Mouse (Mus musculus) adrenal gland, adult (tissue): ENCODE results near the gene Tbl2.
A peak's percentile ranks its signal among the peaks of the same experiment; 100 is the strongest.

Experiments
- DNase-seq, 2 experiments: peaks; one replicate each; pipeline ENCODE4 v3.0.0; 2022 to 2023; ENCODE audit warnings: low spot score in 1 of 2; ENCODE audit not compliant: inconsistent age in 2 of 2

Tbl2 gene

GRCm38 (mm10) chr5:135149053-135149819, at the start of gene Tbl2:
TSS of gene Tbl2 (plus strand) at chr5:135149657.
- peak; percentile 100 for DNase-seq

GRCm38 (mm10) chr5:135100981-135101380, 48.5 kb upstream of the Tbl2 start:
- DNase-seq: no peak

- DNase-seq: peak in 1 of 2 experiments; percentile 62
Measured at GRCm38 (mm10) chr5:135103999-135104660, 45.3 kb upstream of the Tbl2 start.

GRCm38 (mm10) chr5:135106758-135107256, 42.6 kb upstream of the Tbl2 start:
- DNase-seq: peak; percentile 89 to 96

DNA sequence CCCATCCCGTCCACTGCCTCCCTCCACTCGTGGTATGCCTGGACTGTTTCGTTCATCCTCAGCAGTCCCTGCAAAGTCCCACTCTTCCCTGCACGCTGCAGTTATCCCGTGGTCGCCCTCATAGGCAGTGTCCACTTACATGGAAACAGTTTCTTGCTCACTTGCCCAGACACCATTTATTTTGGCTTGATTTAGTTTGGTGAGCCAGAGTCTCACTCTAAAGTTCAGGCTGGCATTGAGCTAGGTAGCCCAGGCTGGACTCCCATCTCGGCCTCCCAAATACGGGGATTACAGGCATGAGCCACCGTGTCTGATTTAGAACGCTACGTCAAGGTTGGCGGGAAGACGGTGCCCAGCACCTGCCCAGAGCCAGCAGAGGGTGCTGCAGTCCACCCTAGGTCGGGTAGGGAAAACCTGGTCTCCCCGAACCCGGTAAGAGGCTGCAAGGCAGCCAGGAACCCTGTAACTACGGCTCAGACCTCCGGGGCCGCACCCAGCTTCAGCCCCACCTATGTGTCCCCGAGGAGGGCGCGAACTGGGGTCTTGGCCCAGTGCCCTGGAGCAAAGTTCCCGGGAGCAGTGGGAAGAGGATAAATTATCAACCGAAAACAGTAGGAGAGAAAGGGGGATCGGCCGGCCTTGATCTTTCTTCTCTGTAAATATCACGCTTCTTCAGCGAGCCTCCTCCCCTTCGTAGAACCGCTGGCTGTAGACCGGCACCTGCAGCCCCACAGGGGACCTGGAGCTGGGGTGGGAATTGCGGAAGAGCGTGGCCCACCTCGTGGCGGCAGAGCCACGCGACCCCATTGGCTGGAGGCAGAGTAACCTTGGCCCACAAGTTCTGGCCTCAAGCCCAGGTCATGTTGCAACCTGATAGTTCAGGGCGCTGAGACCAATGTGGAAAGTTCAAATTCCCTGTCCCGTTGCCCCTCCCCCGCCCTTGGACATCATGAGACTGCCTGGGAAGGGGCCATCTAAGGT, 41.6 kb upstream of the Tbl2 start:
- DNase-seq: peak; percentile 88 to 96

GRCm38 (mm10) chr5:135109017-135109416, 40.4 kb upstream of the Tbl2 start:
- peak in 1 of 2 experiments; percentile 51 for DNase-seq

DNA sequence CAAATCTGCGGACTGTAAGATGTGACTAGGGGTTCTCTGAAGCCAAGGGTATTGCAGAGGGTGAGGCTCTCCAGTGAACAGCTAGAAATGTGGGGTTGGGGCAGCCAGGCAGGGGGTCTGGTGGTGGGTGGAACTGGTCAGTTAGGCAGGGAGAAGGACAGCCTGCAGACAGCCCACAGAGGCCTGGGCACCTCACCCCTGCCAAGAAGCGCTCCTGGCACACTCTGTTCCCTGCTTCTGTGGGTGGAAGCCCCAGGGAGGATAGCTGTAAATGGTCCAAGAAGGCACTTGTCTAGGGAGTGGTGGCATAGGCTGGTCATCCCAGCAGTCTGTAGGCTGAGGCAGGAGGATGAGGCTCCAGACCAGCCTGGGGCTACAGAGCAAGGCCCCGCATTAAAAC, 40.0 kb upstream of the Tbl2 start:
- DNase-seq: peak; percentile 27 to 59

DNA sequence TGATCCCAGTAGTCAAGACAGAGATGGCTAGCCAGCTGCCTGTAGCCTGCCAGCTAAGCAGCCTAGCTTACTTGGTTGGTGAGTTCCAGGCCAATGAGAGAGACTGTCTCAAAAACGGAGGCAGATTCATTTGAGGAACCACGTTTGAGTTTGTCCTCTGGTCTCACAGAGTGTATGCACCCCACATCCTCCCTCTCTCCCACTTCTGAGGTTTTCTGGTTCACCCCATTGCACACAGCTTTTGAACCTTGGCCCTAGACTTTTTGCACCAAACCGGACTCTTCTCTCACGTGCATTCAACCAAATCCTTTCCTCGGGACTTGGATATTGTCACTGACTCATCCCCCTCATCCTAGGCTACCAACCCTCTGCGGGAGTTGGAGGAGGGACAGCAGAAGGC, 39.5 kb upstream of the Tbl2 start:
- DNase-seq: no peak

- DNase-seq: no peak
Measured at GRCm38 (mm10) chr5:135113782-135114181, 35.7 kb upstream of the Tbl2 start.

DNA sequence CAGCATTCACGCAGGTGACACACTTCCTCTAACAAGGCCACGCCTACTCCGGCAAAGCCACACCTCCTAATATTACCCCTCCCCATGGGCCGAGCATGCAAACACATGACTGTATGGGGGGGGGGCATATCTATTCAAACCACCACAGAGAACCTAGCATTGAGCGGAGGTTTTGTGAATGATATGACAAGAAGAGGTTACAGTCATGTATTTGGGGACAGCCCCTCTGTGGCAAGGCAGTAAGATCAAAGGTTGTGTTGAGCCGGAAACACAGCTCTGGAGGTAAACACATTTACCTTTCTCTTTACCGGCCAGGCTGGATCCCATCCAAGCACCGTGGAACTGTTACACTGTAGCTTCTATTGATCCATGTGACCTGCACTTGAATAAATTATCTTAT, 34.2 kb upstream of the Tbl2 start:
- DNase-seq: no peak

DNA sequence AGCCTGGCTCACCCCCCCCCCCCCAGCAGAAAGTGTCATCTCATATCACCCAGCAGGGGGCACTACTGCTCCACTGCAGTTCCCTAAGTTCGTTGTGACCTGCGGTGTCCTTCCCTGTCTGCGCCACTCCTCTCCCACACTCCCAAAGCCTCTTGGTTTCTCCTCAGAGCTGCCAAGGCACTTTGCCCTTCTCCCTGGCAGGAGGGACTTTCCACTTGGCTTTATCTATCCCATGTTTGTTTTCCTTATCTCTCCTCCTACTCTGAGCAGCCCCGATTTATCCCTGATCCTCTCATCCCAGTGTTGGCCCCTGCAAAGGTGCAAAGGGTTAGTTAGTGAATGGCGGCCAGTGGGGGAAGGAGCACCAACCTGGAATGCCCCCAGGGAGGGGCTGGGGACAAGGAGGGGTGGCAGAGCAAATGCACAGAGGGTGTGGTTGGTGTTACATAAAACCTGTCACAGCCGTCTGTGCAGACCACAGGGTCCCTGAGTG, 30.8 kb upstream of the Tbl2 start:
- DNase-seq: peak; percentile 71 to 89

GRCm38 (mm10) chr5:135120753-135121152, 28.7 kb upstream of the Tbl2 start:
- no peak for DNase-seq

GRCm38 (mm10) chr5:135126121-135126520, 23.3 kb upstream of the Tbl2 start:
- DNase-seq: no peak

DNA sequence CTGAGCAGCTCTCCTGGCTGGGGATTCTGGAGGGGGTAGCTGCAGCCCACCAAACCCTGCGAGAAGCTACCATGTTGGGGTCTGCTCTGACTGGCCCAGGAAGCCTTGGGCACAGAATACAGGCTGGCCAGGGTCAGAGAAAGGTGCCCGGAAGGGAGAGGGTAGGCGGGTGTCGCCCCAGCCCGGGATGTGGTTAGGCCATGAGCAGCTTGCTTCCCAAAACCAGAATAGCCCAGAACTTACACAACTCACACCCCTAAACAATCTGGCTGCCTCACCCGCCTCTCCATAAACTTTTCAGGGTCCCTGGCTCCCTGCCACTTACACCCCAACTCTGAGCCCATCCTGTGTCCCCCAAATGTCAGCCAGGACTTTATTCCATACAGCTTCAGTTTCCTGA, 21.8 kb upstream of the Tbl2 start:
- DNase-seq: no peak

DNA sequence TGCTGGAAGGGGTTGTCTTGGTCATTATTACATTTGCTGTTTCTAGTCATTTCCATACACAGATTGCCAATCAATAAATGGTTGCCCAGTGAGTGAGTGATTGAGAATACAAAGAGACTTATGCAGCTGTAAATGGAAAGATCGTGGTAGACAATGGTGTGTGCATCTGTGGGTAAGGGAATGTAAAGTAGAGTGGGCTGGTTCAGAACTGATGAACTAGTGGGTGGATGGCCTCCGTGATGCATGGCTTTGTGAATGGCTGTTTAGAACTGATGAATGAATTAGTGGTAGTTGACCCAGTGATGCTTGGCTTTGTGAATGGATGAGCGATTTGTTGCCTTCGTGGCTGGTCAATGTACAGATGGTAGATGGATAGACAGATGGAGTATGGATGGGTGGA, 19.7 kb upstream of the Tbl2 start:
- DNase-seq: no peak

GRCm38 (mm10) chr5:135133736-135134405, 15.6 kb upstream of the Tbl2 start:
- DNase-seq: peak; percentile 24 to 55

- peak in 1 of 2 experiments; percentile 69 for DNase-seq
Measured at GRCm38 (mm10) chr5:135134534-135134933, 14.9 kb upstream of the Tbl2 start.

GRCm38 (mm10) chr5:135139881-135140280, 9.6 kb upstream of the Tbl2 start:
- no peak for DNase-seq

GRCm38 (mm10) chr5:135144469-135144868, 5.0 kb upstream of the Tbl2 start:
- DNase-seq: no peak

DNA sequence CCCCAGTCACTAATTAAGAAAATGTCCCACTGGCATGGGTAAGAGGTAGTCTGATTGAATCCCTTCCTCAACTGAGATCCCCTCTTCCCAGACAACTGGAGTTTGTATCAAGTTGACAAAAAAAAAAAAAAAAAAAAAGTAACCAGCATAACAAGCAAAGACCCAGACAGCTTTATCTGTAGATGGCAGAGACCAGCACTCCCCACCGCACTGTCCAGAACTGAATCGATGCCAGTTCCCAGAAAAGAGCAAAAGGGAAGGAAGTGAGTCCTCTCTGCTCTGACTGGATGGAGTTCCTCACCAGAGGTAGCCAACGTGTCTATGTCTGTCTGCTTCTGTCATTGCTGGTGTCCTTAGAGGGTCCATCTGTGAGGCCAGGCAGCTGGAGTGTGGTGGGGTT, 3.9 kb upstream of the Tbl2 start:
- no peak for DNase-seq
